29 mouse cellular contexts compared by ENCODE assay signal in the genomic region with DNA sequence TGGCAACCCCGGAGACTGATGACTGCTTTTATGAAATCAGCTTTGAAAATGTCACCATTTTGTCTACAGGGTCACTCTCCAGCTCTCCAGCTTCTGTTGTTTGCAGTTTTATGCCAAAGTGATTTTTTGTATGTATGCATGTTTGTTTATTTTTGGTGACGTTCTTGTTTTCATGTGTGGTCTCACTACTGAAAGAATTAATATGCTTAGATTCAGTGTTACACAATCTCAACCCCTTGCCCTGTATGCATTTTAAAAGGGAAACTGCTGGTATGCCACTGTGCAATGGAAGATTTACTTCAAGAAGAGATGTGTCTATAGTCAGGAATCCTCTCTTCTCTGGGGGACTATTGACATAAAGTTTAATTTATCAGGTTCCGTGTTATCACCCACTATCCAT. TPM values are rescaled to one million over a fixed set of nuclear protein-coding genes. Genes with fewer than 3 reads are reported as not detected.
DNase-seq lines count a peak whose midpoint lies in the region; ATAC-seq lines count a peak whose summit lies in the region.
"Had no signal": no experiment of that assay in that cellular context is flagged by ENCODE, and none has a peak within 500 bp of the region (broad histone marks: within the 10 kb centered on the region; RNA-seq: fewer than 3 reads in every experiment).

No protein-coding gene starts in this region.

- no peak overlapping the region for H3K27ac ChIP-seq in heart, embryonic 12.5 days (ENCODE audit: poor library complexity, severe bottlenecking)
- peak overlapping the region; percentile 67; the same call in 1 of the 2 replicates for H3K27ac ChIP-seq in kidney, embryonic 16.5 days (ENCODE audit: low read length)
- no peak overlapping the region for H3K27ac ChIP-seq in lung, embryonic 15.5 days
- H3K27ac ChIP-seq: embryonic facial prominence, embryonic 10.5 days; embryonic facial prominence, embryonic 13.5 days; forebrain, embryonic 12.5 days; forebrain, embryonic 15.5 days; heart, adult 2 months; heart, embryonic 10.5 days; hindbrain, embryonic 12.5 days; hindbrain, embryonic 15.5 days had no signal

- no peak overlapping the region for H3K9ac ChIP-seq in heart, embryonic 12.5 days
- no peak overlapping the region for H3K9ac ChIP-seq in kidney, embryonic 16.5 days (replicated peaks; ENCODE audit: low read length)
- no peak overlapping the region for H3K9ac ChIP-seq in lung, embryonic 15.5 days
- H3K9ac ChIP-seq: embryonic facial prominence, embryonic 13.5 days; forebrain, embryonic 12.5 days; forebrain, embryonic 15.5 days; hindbrain, embryonic 12.5 days; hindbrain, embryonic 15.5 days had no signal

- WGBS in heart, embryonic 12.5 days, result 77% methylated on average over 3 of the region's 3 CpGs
- 76% methylated on average over 3 of the region's 3 CpGs for WGBS in kidney, embryonic 16.5 days
- 54% methylated on average over 3 of the region's 3 CpGs for whole genome bisulfite sequencing in lung, embryonic 15.5 days

- no peaks in the 10 kb centered on the region for H3K4me1 ChIP-seq in heart, embryonic 12.5 days (replicated peaks)
- H3K4me1 ChIP-seq in kidney, embryonic 16.5 days (ENCODE audit: insufficient read depth, low read length), result 0 out of 2 replicates have a peak, but pooled peaks cover 6% of the 10 kb centered on the region
- no peaks in the 10 kb centered on the region for H3K4me1 ChIP-seq in lung, embryonic 15.5 days
- H3K4me1 ChIP-seq: embryonic facial prominence, embryonic 13.5 days; forebrain, embryonic 12.5 days; forebrain, embryonic 15.5 days; heart, embryonic 10.5 days; hindbrain, embryonic 12.5 days; hindbrain, embryonic 15.5 days had no signal

- DNase-seq in heart, adult 11 months, result peak; percentile 15
- DNase-seq in kidney, postnatal 25 days, result no peak
- DNase-seq in lung, postnatal 10 days, result no peak
- DNase-seq: adrenal gland, adult 8-10 months; adrenal gland, postnatal 25 days; cerebellum, adult 11-12 months; cerebellum, adult 8-10 months; cerebellum, postnatal 10 days; cerebellum, postnatal 36 days; embryo, embryonic 11 days; gastrocnemius, postnatal 25 days; heart, adult 2 months had no signal

- no peak overlapping the region for H3K4me2 ChIP-seq in heart, embryonic 12.5 days
- H3K4me2 ChIP-seq in kidney, embryonic 16.5 days (replicated peaks; ENCODE audit: low read depth, low read length), result no peak overlapping the region
- no peak overlapping the region for H3K4me2 ChIP-seq in lung, embryonic 15.5 days
- H3K4me2 ChIP-seq: embryonic facial prominence, embryonic 13.5 days; forebrain, embryonic 12.5 days; forebrain, embryonic 15.5 days; hindbrain, embryonic 12.5 days; hindbrain, embryonic 15.5 days had no signal

- no peaks in the 10 kb centered on the region for H3K36me3 ChIP-seq in heart, embryonic 12.5 days
- H3K36me3 ChIP-seq in kidney, embryonic 16.5 days (ENCODE audit: insufficient read depth, low read length), result no peaks in the 10 kb centered on the region
- H3K36me3 ChIP-seq in lung, embryonic 15.5 days, result no peaks in the 10 kb centered on the region
- H3K36me3 ChIP-seq: embryonic facial prominence, embryonic 10.5 days; embryonic facial prominence, embryonic 13.5 days; forebrain, embryonic 12.5 days; forebrain, embryonic 15.5 days; heart, embryonic 10.5 days; hindbrain, embryonic 12.5 days; hindbrain, embryonic 15.5 days had no signal

- no peak for ATAC-seq in heart, embryonic 12.5 days (ENCODE audit: insufficient number of reproducible peaks, low FRiP score)
- ATAC-seq in kidney, embryonic 16.5 days (ENCODE audit: low FRiP score, low TSS enrichment), result no peak
- peak; percentile 62; the same call in 1 of the 2 replicates for ATAC-seq in lung, embryonic 15.5 days (ENCODE audit: borderline replicate concordance, extremely low read depth, low FRiP score, low TSS enrichment)
- ATAC-seq: activated CD4-positive, CD25-positive, alpha-beta regulatory T cell, adult 4 months; forebrain, embryonic 15.5 days had no signal

- no peak overlapping the region for H3K4me3 ChIP-seq in heart, embryonic 12.5 days
- no peak overlapping the region for H3K4me3 ChIP-seq in kidney, embryonic 16.5 days (ENCODE audit: low read length)
- no peak overlapping the region for H3K4me3 ChIP-seq in lung, embryonic 15.5 days
- H3K4me3 ChIP-seq: embryonic facial prominence, embryonic 10.5 days; embryonic facial prominence, embryonic 13.5 days; erythroblast, embryonic 14.5 days; forebrain, embryonic 12.5 days; forebrain, embryonic 15.5 days; heart, adult 2 months; heart, embryonic 10.5 days; hindbrain, embryonic 12.5 days; hindbrain, embryonic 15.5 days had no signal

- no peaks in the 10 kb centered on the region for H3K9me3 ChIP-seq in heart, embryonic 12.5 days (replicated peaks)
- 0 out of 2 replicates have a peak, but pooled peaks cover 4% of the 10 kb centered on the region for H3K9me3 ChIP-seq in kidney, embryonic 16.5 days (ENCODE audit: low read length)
- no peaks in the 10 kb centered on the region for H3K9me3 ChIP-seq in lung, embryonic 15.5 days
- H3K9me3 ChIP-seq: embryonic facial prominence, embryonic 10.5 days; embryonic facial prominence, embryonic 13.5 days; forebrain, embryonic 12.5 days; forebrain, embryonic 15.5 days; heart, embryonic 10.5 days; hindbrain, embryonic 12.5 days; hindbrain, embryonic 15.5 days had no signal

- H3K27me3 ChIP-seq in heart, embryonic 12.5 days (replicated peaks), result no peaks in the 10 kb centered on the region
- no peaks in the 10 kb centered on the region for H3K27me3 ChIP-seq in kidney, embryonic 16.5 days (ENCODE audit: insufficient read depth, low read length)
- H3K27me3 ChIP-seq in lung, embryonic 15.5 days, result no peaks in the 10 kb centered on the region
- H3K27me3 ChIP-seq: embryonic facial prominence, embryonic 13.5 days; forebrain, embryonic 12.5 days; forebrain, embryonic 15.5 days; hindbrain, embryonic 12.5 days; hindbrain, embryonic 15.5 days had no signal

RNA-seq across cellular contexts. Expression of gene Sema5a, which starts 19.2 kb away (rescaled TPM):
- polyA plus RNA-seq in heart, embryonic 12.5 days (2016; fragmentation: Nextera tagmentation; extraction: Ambion mirVana), result 3.9 and 4.6 TPM in 2 replicates
- 26.0 and 31.4 TPM in 2 replicates for polyA plus RNA-seq in kidney, embryonic 16.5 days (2015; fragmentation: Nextera tagmentation; extraction: Ambion mirVana)
- polyA plus RNA-seq in lung, embryonic 15.5 days (2015; fragmentation: Nextera tagmentation; extraction: Ambion mirVana), result 12.1 and 13.4 TPM in 2 replicates
- polyA plus RNA-seq: activated CD4-positive, CD25-positive, alpha-beta regulatory T cell, adult 4 months; erythroblast, embryonic 14.5 days had no signal

RNA-seq across cellular contexts. Expression of gene Tas2r119, which starts 48.3 kb away (rescaled TPM):
- polyA plus RNA-seq in heart, embryonic 12.5 days (2016; fragmentation: Nextera tagmentation; extraction: Ambion mirVana), result not detected in 2 replicates
- polyA plus RNA-seq in kidney, embryonic 16.5 days (2015; fragmentation: Nextera tagmentation; extraction: Ambion mirVana), result not detected in 2 replicates
- not detected in 2 replicates for polyA plus RNA-seq in lung, embryonic 15.5 days (2015; fragmentation: Nextera tagmentation; extraction: Ambion mirVana)
- polyA plus RNA-seq: activated CD4-positive, CD25-positive, alpha-beta regulatory T cell, adult 4 months; brain, embryonic 14.5 days; cortical plate, adult 2 months; embryonic facial prominence, embryonic 10.5 days; embryonic facial prominence, embryonic 13.5 days; erythroblast, embryonic 14.5 days; forebrain, embryonic 12.5 days; forebrain, embryonic 15.5 days; gonadal fat pad, adult 2 months; heart, adult 2 months; heart, embryonic 10.5 days; heart, embryonic 14.5 days; heart, postnatal 0 days; hindbrain, embryonic 12.5 days; hindbrain, embryonic 15.5 days had no signal
